9 mouse cellular contexts compared by ENCODE assay signal in the genomic region with DNA sequence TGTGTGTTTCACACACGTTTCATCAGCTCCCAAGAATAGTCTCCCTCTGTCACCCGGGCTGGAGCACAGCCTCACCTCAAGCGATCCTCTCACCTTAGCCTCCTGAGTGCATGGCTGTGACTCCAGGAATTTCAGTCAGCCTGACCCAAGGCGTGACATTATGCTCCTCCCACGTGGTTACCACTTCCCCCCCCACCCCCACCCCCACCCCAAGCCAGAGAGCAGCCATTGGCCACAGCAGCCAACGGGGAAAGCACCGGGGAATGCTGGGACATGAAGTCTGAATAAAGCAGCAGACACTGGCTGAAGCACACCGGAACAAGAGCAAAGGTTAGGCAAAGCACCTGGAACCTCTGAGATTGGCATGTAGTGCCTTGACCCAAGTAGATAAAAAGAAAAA. TPM values are rescaled to one million over a fixed set of nuclear protein-coding genes. Genes with fewer than 3 reads are reported as not detected.
DNase-seq lines count a peak whose midpoint lies in the region; ATAC-seq and TF ChIP-seq lines count a peak whose summit lies in the region.
"Had no signal": no experiment of that assay in that cellular context is flagged by ENCODE, and none has a peak within 500 bp of the region (broad histone marks: within the 10 kb centered on the region; RNA-seq: fewer than 3 reads in every experiment).

No protein-coding gene starts in this region.

- H3K4me2 ChIP-seq in embryonic facial prominence, embryonic 15.5 days (replicated peaks) = 0 out of 2 replicates have a peak overlapping the region, but pooled peaks have one; percentile 17
- peak overlapping the region; percentile 22; the same call in 1 of the 2 replicates for H3K4me2 ChIP-seq in intestine, embryonic 14.5 days (ENCODE audit: low read length)
- H3K4me2 ChIP-seq in liver, embryonic 15.5 days = peak overlapping the region; percentile 46
- no peak overlapping the region for H3K4me2 ChIP-seq in stomach, embryonic 14.5 days (replicated peaks; ENCODE audit: low read depth, low read length)

- H3K27ac ChIP-seq in embryonic facial prominence, embryonic 15.5 days (replicated peaks) = no peak overlapping the region
- no peak overlapping the region for H3K27ac ChIP-seq in intestine, embryonic 14.5 days (ENCODE audit: low read depth)
- H3K27ac ChIP-seq in liver, embryonic 15.5 days (replicated peaks) = no peak overlapping the region
- H3K27ac ChIP-seq in stomach, embryonic 14.5 days (ENCODE audit: low read length) = no peak overlapping the region
- no peak overlapping the region for H3K27ac ChIP-seq in left cerebral cortex, adult 2 months

- 0 out of 2 replicates have a peak overlapping the region, but pooled peaks have one; percentile 7 for H3K4me3 ChIP-seq in embryonic facial prominence, embryonic 15.5 days (replicated peaks)
- H3K4me3 ChIP-seq in intestine, embryonic 14.5 days (ENCODE audit: low read depth, low read length) = no peak overlapping the region
- H3K4me3 ChIP-seq in liver, embryonic 15.5 days (replicated peaks) = peak overlapping the region; percentile 20; the same call in 1 of the 2 replicates
- H3K4me3 ChIP-seq in stomach, embryonic 14.5 days (ENCODE audit: low read depth, low read length) = no peak overlapping the region
- no peak overlapping the region for H3K4me3 ChIP-seq in left cerebral cortex, adult 2 months

- H3K4me1 ChIP-seq in embryonic facial prominence, embryonic 15.5 days = no peaks in the 10 kb centered on the region
- H3K4me1 ChIP-seq in intestine, embryonic 14.5 days (replicated peaks; ENCODE audit: control insufficient read depth, insufficient read depth, low read length) = no peaks in the 10 kb centered on the region
- H3K4me1 ChIP-seq in liver, embryonic 15.5 days (replicated peaks) = no peaks in the 10 kb centered on the region
- H3K4me1 ChIP-seq in stomach, embryonic 14.5 days (ENCODE audit: control insufficient read depth, insufficient read depth, low read length) = no peaks in the 10 kb centered on the region

- peak; percentile 47; the same call in 1 of the 2 replicates for ATAC-seq in embryonic facial prominence, embryonic 15.5 days (ENCODE audit: insufficient number of reproducible peaks, low FRiP score, low TSS enrichment, low read depth)
- peak; percentile 72 for ATAC-seq in intestine, embryonic 14.5 days (replicated peaks; ENCODE audit: low FRiP score, low TSS enrichment, low read depth)
- ATAC-seq in liver, embryonic 15.5 days (ENCODE audit: insufficient read depth) = peak; percentile 79
- ATAC-seq in stomach, embryonic 14.5 days (ENCODE audit: insufficient number of reproducible peaks, insufficient read depth, low FRiP score, low read depth) = peak; percentile 49; the same call in 1 of the 2 replicates

- H3K36me3 ChIP-seq in embryonic facial prominence, embryonic 15.5 days = no peaks in the 10 kb centered on the region
- no peaks in the 10 kb centered on the region for H3K36me3 ChIP-seq in intestine, embryonic 14.5 days (ENCODE audit: control insufficient read depth, insufficient read depth, low read length)
- no peaks in the 10 kb centered on the region for H3K36me3 ChIP-seq in liver, embryonic 15.5 days (replicated peaks)
- no peaks in the 10 kb centered on the region for H3K36me3 ChIP-seq in stomach, embryonic 14.5 days (ENCODE audit: control insufficient read depth, insufficient read depth, low read length)

- intact Hi-C loops in left cerebral cortex, adult 2 months (cut with DNase I) = no loop called here
- intact Hi-C loops in left cerebral cortex, postnatal 25 days (cut with DNase I) = no loop called here

- H3K9me3 ChIP-seq in embryonic facial prominence, embryonic 15.5 days (replicated peaks) = no peaks in the 10 kb centered on the region
- no peaks in the 10 kb centered on the region for H3K9me3 ChIP-seq in intestine, embryonic 14.5 days (ENCODE audit: control insufficient read depth, low read length)
- H3K9me3 ChIP-seq in liver, embryonic 15.5 days (replicated peaks) = no peaks in the 10 kb centered on the region
- no peaks in the 10 kb centered on the region for H3K9me3 ChIP-seq in stomach, embryonic 14.5 days (ENCODE audit: control insufficient read depth, low read depth, low read length)

- DNase-seq in brain, adult 2 months (ENCODE audit: low read depth, low spot score) = peak; percentile 61
- DNase-seq in intestine, embryonic 14.5 days (ENCODE audit: low spot score) = no peak
- DNase-seq in left cerebral cortex, adult 2 months (ENCODE audit: extremely low spot score in 1 of 2, low spot score in 2 of 2) = no peak
- DNase-seq in left cerebral cortex, postnatal 25 days (ENCODE audit: low spot score in 2 of 2) = no peak
- DNase-seq in frontal cortex, adult 2 months (ENCODE audit: extremely low spot score in 1 of 2, low spot score in 1 of 2) = no peak

- H3K9ac ChIP-seq in embryonic facial prominence, embryonic 15.5 days = no peak overlapping the region
- H3K9ac ChIP-seq in intestine, embryonic 14.5 days (ENCODE audit: low read length) = no peak overlapping the region
- no peak overlapping the region for H3K9ac ChIP-seq in liver, embryonic 15.5 days
- no peak overlapping the region for H3K9ac ChIP-seq in stomach, embryonic 14.5 days (replicated peaks; ENCODE audit: low read depth, low read length)

- no peak for TF ChIP-seq CTCF in left cerebral cortex, adult 2 months (IDR thresholded peaks at IDR 0.05)

- H3K27me3 ChIP-seq in embryonic facial prominence, embryonic 15.5 days = no peaks in the 10 kb centered on the region
- H3K27me3 ChIP-seq in intestine, embryonic 14.5 days (replicated peaks; ENCODE audit: control insufficient read depth, insufficient read depth, low read length) = no peaks in the 10 kb centered on the region
- no peaks in the 10 kb centered on the region for H3K27me3 ChIP-seq in liver, embryonic 15.5 days
- no peaks in the 10 kb centered on the region for H3K27me3 ChIP-seq in stomach, embryonic 14.5 days (ENCODE audit: control insufficient read depth, insufficient read depth, low read length)

- 31% methylated on average over 8 of the region's 8 CpGs for WGBS in embryonic facial prominence, embryonic 15.5 days
- WGBS in intestine, embryonic 14.5 days = 30% methylated on average over 8 of the region's 8 CpGs
- WGBS in liver, embryonic 15.5 days (ENCODE audit: insufficient replicate concordance) = 29% methylated on average over 8 of the region's 8 CpGs
- WGBS in stomach, embryonic 14.5 days = 27% methylated on average over 8 of the region's 8 CpGs

RNA-seq across cellular contexts. Expression of a gene that starts 21.5 kb away (rescaled TPM):
- polyA plus RNA-seq in embryonic facial prominence, embryonic 15.5 days (2015; fragmentation: Nextera tagmentation; extraction: Ambion mirVana) = not detected in 2 replicates
- not detected in 2 replicates for polyA plus RNA-seq in intestine, embryonic 14.5 days (2014; fragmentation: Nextera tagmentation; extraction: Ambion mirVana)
- not detected in 2 replicates for polyA plus RNA-seq in liver, embryonic 15.5 days (2015; fragmentation: Nextera tagmentation; extraction: Ambion mirVana)
- polyA plus RNA-seq in stomach, embryonic 14.5 days (2014; fragmentation: Nextera tagmentation; extraction: Ambion mirVana) = 0.14 TPM in 1 of 2 replicates, not detected in the other
- total RNA-seq in left cerebral cortex, adult 2 months (2021) = not detected
- total RNA-seq in left cerebral cortex, postnatal 25 days (2021) = not detected
- 0.04 TPM in 2 replicates for polyA plus RNA-seq in frontal cortex, adult 2 months (2012; rRNA removed)
- total RNA-seq: hematopoietic stem cell, adult 5-6 weeks had no signal

RNA-seq across cellular contexts. Expression of a gene that starts 47.3 kb away (rescaled TPM):
- polyA plus RNA-seq in embryonic facial prominence, embryonic 15.5 days (2015; fragmentation: Nextera tagmentation; extraction: Ambion mirVana) = 9.4 and 13.2 TPM in 2 replicates
- polyA plus RNA-seq in intestine, embryonic 14.5 days (2014; fragmentation: Nextera tagmentation; extraction: Ambion mirVana) = 9.5 and 11.7 TPM in 2 replicates
- polyA plus RNA-seq in liver, embryonic 15.5 days (2015; fragmentation: Nextera tagmentation; extraction: Ambion mirVana) = 56.1 and 56.4 TPM in 2 replicates
- polyA plus RNA-seq in stomach, embryonic 14.5 days (2014; fragmentation: Nextera tagmentation; extraction: Ambion mirVana) = 11.0 and 11.6 TPM in 2 replicates
- total RNA-seq in left cerebral cortex, adult 2 months (2021) = 10 to 100 TPM; 34.2 to 35.4 TPM
- 10 to 100 TPM; 31.7 to 40.9 TPM for total RNA-seq in left cerebral cortex, postnatal 25 days (2021)
- polyA plus RNA-seq in frontal cortex, adult 2 months (2012; rRNA removed) = 79.0 and 93.0 TPM in 2 replicates

Comparison
In these comparisons a context has a peak if more than half of its experiments do, and no peak if none do; other contexts are left out.
1. H3K4me3 ChIP-seq: peak in embryonic facial prominence, embryonic 15.5 days (single experiment) and liver, embryonic 15.5 days (single experiment); none in intestine, embryonic 14.5 days (single experiment), stomach, embryonic 14.5 days (single experiment) and left cerebral cortex, adult 2 months (single experiment).
2. Peak in every context shown above with its lines, with median percentiles within 50 percentile points of each other: ATAC-seq.